Mouse (Mus musculus) left cerebral cortex, adult 18-20 months (tissue): ENCODE measurements around the gene Prkca. TPM values are rescaled to one million over a fixed set of nuclear protein-coding genes. Genes with fewer than 3 reads are reported as not detected.

Experiments used
- DNase-seq, 2 experiments: peaks; one replicate each; pipeline ENCODE4 v3.0.0; 2021 to 2022; ENCODE audit warnings: low spot score in 2 of 2, mixed read lengths in 1 of 2
- total RNA-seq, 2 experiments: library from RNA; stranded (reverse); gene quantifications; 2 replicates each; pipeline ENCODE4 v1.2.3; 2021

Prkca gene
- total RNA-seq, 2 experiments from 2014 or later, result 156 to 175 TPM

- no peak for DNase-seq
Observed at GRCm38 (mm10) chr11:108301796-108302490, 41.8 kb downstream of the Prkca start.

- no peak for DNase-seq
Observed at GRCm38 (mm10) chr11:108301036-108301435, 42.7 kb downstream of the Prkca start.

DNA sequence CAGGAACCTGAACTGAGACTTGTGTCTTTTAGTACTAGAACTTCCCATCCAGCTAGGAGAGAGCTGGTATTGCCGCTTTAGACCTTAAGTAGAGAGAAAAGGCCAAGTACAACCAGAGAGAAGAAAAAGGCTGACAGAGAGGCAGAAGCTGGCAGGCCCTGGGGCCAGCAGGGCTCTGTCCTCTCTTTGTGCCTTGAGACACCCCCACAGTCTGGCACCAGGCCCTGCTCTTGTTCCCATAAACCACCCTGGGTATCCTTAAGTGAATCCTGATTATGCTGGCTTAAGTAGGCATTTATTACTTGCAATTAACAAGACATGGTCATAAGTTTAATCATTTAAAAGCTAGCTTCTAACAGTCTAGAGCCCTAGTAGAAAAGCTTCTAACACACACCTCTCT lies 43.3 kb downstream of the Prkca start:
- no peak for DNase-seq

DNA sequence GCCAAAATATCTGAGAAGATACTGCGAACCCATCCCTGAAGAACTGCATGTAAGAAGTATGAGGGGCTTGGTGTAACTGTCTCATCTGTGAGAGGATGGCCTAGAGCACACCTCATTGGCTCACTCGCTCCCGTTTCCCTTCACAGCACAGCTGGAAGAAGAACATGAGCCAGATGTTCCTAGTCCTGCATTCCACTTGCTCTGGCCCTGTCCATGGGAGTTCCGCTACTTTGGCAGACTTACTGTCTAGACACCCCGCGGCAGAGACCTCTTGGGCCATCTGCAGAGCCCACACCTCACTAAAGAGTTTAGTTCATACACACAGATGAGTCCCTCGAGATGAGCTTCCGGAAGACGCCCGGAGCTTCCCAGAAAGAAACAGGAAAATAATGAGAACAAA lies 43.8 kb downstream of the Prkca start:
- DNase-seq, result no peak

DNA sequence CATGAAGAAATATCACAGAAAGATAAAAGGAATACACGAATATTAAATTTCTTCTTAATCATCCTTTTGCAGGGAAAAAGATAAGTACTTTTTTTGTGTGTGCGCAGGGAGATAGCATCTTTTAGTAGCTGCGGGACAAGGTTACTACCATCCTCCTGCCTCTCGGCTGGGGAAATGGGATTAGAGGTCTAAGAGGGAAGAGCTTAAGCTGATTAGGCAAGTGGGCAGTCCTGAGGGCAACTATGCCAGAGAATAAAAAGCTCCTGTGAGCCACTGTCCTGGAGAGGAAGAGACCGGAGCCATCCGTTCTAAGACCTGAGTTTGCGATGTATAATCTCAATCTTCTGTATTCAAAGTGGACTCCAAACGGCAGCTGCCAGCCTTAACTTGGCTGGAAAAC lies 45.8 kb downstream of the Prkca start:
- no peak for DNase-seq

DNA sequence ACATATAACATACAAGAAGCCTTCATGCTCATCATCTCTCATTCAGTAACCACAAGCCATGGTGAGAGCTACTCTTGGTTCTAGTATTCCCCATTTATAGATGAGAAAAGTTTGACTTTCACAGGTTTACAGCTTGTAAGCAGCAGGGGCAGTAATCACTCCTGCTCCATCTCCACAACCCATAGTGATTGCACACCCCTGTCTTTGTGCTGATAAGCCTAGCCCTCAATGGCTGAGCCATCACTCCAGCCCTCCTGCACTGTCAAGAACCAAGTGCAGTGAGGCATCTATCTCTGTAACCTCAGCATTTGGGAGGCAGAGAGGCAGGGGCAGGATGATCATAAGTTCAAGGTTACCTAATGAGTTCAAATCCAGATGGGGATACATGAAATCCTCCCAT lies 48.4 kb downstream of the Prkca start:
- DNase-seq, result no peak

DNA sequence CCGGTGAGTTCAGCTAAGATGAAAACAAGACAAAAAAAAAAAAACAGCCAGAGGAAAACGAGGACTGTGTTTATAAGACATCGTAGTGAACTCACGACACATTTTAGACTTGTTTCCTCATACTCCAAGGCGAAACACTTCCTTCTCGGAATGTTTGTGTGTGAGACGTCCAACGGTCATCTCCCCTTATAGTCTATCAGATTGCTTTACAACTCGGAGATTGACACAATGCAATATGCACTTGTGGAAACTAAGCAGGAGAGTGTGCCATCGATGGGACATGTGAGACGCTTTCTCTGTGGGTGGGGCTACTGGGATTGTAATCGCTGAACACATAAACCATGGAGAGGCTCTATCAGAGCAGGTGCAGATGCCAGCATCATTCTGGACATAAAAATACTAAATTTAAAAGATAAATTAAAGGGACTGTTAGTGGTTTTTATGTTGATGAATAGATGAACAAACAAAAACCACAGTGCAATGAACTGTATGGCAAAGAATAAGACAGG lies 49.4 kb downstream of the Prkca start:
- DNase-seq, result no peak

GRCm38 (mm10) chr11:108293843-108294242 lies 49.9 kb downstream of the Prkca start:
- DNase-seq, result no peak

DNA sequence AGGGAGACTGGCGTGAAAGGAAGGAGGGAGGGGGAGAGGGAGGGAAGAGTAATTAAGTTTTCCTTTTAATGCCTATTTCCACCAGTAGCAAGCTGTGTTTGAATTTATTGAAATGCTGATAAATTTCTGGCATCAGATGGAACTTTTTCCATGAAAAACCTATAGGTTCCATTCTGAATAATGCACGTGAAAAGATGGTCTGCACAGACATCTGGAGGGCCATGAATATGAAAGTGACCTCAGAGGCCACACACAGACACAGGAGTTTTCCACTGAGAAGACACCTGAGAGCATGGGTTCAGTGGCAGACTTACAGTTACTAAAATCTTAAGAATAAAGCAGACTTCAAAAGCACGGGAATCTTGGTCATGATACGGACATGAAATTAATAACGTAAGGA lies 54.5 kb downstream of the Prkca start:
- no peak for DNase-seq

DNA sequence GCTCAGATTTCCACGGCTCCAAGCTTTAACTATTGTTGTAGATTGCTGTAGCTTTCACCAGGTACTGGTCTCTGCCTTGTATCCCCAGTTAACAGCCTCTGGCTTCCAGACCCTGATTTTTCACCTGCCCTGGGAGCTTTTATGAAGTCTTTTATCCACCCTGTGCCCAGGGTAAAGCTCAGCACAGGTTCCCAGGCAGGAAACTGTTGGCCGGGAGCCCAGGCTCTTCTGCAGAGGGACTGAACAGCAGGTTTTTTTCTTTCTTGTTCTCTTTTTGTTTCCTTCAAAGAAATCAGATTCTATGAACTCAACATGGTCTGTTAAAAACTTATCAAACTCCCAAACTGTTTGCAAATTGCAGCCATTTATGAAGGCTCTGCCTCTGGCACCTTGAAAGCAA lies 56.4 kb downstream of the Prkca start:
- no peak for DNase-seq

DNA sequence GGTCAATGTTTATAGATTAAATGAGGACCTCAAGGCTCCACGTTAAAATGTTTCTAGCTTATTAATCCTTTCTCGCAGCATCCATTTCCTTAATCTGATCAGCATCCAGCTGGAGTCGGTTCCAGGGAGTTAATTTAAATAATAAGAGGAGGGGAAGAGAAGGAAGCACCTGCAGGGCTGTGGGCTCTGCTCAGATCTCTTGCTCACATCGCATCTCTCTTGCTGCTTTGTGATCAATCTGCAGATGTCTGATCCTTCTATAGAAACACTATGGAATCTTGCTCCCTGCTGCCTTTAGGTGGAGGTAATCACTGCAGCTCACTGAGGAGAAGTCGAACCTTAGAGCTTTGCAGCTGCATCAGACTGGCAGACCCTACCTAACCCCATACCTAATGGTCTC lies 58.7 kb downstream of the Prkca start:
- no peak for DNase-seq

- no peak for DNase-seq
Observed at GRCm38 (mm10) chr11:108282850-108283459, 60.8 kb downstream of the Prkca start.

DNA sequence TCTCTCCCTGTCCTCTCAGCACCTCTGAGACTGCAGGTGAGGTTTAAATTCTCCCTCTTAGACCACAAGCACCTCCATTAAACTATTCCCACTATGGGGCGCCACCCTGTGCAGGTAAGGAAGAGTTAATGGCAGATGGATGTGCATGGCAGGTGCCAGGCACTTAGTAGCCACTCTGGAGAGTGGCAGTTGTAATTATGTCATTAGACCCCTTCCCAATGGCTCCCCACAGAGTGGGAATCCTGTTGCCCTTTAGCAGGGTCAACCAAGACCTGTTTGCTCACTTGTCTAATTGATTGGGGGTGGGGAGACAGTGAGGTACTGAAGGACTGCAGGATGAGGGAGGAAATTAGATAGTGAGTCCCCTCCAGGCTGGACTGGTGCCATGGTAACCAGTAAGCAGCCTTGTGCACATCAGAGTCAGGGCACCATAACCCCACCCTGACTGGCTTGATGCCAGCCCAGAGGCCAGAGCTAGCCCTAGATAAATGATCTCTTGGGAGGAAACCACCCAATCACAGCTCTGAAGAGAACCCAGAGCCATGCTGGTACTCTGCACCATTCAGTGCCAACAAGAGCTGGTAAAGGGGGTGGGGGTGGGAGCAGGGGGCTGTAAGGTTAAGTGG lies 63.9 kb downstream of the Prkca start:
- DNase-seq, result no peak

DNA sequence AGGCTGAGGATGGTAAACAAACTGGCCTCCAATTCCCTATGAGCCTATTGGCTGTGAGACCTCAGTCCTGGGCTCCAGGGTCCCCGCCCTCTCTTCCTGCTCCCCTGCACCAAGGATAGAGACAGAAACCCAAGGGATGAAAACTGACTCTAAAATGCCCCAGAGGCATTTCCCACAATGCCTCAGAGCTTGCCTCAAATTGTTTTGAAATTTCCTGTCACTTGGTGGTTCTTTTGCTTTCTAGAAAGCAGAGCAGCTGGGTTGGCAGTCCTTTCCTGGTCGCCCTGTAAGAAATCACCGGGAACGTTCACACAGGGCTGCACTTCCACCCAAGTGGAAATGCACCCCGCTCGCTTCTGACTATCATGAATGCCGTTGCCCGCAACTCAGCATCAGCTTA lies 66.6 kb downstream of the Prkca start:
- no peak for DNase-seq

DNA sequence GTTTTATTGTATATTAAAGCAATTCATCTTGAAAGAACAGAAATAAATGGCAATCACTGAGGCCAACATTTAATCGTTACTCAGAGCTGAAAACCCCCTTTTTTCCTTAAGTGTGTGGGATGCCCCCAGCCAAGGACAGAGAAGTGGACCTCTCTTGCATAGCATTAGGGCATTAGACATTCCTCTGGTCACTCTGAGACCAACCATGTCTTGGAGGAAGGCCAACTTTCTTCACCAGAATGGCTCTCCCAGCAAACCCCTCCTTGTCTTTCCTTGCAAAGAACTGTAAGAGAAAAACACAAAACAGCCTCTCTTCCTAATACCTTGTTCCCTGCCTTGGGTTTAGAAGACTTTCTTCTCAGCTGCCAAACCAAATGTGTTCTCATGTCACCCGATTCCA lies 67.6 kb downstream of the Prkca start:
- DNase-seq, result no peak

DNA sequence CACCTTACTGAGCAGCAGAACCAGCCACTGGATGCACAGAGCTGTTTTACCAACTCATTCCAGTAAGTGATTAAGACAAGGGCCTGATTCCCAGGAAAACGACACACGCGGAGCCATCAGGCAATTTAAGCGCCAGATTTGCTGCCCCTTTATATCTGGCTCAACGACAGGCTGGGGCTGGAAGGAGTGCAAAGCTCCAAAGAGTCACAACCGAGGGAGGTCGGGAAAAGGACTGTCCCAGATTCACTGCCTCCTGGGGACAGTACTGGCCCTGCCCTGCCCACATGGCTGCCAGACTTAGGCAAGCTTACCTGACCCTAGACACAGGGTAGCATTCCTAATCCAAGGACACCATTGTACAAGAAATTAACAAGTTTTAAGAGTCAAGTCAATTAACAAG lies 69.7 kb downstream of the Prkca start:
- DNase-seq, result no peak

- DNase-seq, result no peak
Observed at GRCm38 (mm10) chr11:108273415-108273965, 70.2 kb downstream of the Prkca start.

GRCm38 (mm10) chr11:108272601-108273414 lies 70.9 kb downstream of the Prkca start:
- DNase-seq, result no peak

DNA sequence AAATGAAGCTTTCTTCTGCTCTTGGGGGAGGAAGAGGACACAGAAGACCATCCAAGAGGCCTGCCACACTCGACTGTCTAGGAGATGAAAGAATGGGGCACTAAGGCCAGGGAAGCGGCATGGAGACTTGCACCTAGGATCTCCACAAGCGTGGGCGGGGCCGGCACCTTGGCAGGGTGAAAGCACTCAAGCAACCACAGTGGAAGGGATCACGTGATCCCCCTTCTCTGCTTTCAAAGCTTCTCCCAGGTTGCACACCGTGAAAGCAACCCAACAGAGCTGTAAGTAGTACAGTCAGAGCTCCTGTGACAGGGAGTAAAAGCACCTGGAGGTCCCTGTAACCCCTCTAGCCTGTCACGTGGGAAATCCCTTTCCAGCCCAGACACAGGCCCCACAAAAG lies 72.4 kb downstream of the Prkca start:
- DNase-seq, result no peak

DNA sequence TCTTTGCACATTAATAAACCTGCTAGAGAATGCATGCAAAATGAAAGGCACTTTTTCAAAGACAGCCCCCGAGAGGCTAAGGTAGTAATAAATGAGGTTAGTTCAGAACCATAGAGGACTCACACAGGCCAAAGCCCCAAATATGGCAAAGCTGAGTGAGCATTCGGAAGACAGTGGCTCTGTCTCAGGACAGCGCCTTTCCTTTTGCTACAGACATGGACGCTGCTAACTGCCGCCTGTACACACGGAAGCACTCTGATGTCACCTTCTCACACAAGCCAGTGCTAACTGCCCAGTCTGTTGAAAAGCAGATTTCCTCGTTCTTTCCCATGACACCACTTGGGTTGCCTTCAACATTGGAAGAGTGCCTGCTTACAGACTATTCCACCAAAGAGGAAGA lies 74.2 kb downstream of the Prkca start:
- DNase-seq, result no peak
